Mouse (Mus musculus) small intestine, adult 2 months (tissue): ENCODE data around the gene Slc25a20.

Source experiments
- CTCF ChIP-seq: fragments of 200-500 bp; IDR thresholded peaks from 2 replicates; pipeline ENCODE4 v1.5.1; 2012; ENCODE audit warnings: low read depth, mild to moderate bottlenecking, control low read depth, inconsistent platforms, low read length, moderate library complexity, mixed read lengths; ENCODE audit not compliant: insufficient replicate concordance, insufficient read length; ENCODE audit errors: extremely low read depth
- POLR2A ChIP-seq: fragments of 200-500 bp; IDR thresholded peaks from 2 replicates; pipeline ENCODE4 v1.6.1; 2012; ENCODE audit warnings: low read depth, mild to moderate bottlenecking, control low read depth, inconsistent platforms, low read length, moderate library complexity

DNA sequence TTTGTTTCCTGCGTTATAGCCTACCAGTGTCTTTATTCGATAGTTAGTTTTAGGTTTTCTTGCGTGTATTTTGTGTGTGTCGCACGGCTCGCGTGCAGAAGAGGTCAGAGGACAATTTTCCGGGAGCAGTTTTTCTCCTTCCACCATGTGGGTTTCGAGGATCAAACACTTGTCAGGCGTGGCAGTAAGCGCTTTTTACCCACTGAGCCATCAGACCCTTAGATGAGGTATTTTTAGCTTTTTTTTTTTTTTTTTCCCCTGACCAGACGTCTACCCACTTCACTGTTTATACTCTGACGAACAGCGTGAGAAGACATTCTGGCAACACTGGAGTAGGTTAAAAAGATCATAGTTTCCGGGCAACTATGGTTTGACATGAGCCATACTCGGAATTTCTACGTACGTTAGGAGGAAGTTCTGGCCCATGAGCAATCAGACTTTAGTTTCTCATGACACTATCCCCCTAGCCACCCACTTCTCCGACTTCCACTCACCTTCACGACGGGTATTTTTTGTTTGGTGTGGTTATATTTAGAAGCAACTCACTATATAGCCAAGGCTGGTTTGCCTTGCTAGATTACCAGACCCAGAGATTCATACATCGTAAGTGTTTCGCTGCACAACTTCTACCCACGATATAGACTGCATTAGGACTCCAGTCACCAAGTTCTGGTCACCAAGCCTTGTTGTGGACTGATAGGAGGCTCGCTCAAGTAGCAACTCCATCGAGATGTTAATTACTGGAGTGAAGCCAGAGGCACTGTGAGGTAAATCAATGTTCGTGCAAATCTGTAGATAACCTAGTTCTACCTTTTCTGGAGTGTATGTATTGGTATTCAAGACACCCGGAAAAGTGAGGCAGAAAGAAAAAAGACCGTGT, 12.1 kb upstream of the Slc25a20 start:
- TF ChIP-seq CTCF (no peak), POLR2A (no peak)
